Mouse (Mus musculus) spleen, adult 18-20 months (tissue): ENCODE results near the gene Ssrp1.

Experiments used
- DNase-seq, 2 experiments: peaks; one replicate each; pipeline ENCODE4 v3.0.0; 2022; ENCODE audit warnings: mixed read lengths in 2 of 2

Gene Ssrp1

GRCm38 (mm10) chr2:85038336-85038735, 1.3 kb downstream of the Ssrp1 start:
- no peak for DNase-seq

DNA sequence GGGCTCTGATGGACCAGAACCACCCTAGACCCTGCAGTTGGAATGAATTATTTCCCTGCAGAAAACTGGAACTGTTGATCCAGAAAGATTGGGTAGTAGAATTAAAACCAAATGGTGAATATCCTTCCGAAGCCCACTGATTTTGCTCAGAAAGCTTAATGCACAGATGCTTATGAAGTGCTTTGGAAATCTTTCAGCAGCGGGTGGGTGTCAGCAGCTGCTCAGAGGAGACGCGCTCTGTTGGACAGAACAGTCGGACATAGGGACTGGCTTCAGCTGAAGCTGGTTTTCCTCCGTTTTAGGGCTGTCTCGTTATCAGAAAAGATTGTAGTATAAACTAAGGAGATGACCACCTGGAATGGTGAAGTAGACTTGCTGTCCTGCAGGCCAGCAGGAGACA, 6.6 kb downstream of the Ssrp1 start:
- DNase-seq = no peak

DNA sequence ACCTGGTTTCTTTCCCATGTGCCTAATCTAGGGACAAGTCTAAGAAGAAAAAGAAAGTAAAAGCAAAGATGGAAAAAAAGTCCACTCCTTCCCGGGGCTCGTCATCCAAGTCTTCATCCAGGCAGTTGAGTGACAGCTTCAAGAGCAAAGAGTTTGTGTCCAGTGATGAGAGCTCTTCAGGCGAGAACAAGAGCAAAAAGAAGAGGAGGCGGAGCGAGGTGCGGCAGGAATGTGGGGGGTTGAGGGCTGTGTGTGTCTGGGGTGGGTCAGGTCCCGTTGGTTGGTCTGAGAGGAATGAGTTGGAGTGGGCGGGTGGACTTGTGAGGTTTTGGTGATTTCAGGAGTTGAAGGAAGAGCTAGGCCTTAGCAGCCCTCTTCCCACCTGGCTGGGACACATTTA, 9.2 kb downstream of the Ssrp1 start:
- no peak for DNase-seq

DNA sequence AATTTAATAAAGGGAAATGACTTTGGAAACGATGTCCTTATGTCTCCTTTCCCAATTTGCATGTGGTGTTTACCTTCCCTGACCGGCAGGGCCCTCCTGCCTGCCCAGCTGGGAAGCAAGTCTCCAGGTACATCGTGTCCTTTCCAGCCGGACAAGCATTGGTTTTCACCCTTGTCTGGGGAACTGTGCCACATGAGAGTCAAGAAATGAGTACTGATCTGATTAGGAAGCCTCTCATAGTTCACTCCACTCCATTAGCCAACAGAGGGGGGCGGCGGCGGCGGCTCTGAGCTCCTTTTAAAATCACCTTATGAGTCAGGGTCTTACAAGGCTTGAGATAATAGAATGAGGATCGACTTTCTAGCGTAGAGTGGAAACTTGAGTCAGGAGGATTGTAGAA, 10.0 kb downstream of the Ssrp1 start:
- no peak for DNase-seq

- peak; percentile 96 to 99 for DNase-seq
These were observed 10.6 kb downstream of the Ssrp1 start, which contains the start of gene Tnks1bp1 for GRCm38 (mm10) chr2:85047596-85048167. TSS of gene Tnks1bp1 (plus strand) at chr2:85048022.

GRCm38 (mm10) chr2:85048168-85048751, 11.2 kb downstream of the Ssrp1 start:
- peak; percentile 54 to 62 for DNase-seq

DNA sequence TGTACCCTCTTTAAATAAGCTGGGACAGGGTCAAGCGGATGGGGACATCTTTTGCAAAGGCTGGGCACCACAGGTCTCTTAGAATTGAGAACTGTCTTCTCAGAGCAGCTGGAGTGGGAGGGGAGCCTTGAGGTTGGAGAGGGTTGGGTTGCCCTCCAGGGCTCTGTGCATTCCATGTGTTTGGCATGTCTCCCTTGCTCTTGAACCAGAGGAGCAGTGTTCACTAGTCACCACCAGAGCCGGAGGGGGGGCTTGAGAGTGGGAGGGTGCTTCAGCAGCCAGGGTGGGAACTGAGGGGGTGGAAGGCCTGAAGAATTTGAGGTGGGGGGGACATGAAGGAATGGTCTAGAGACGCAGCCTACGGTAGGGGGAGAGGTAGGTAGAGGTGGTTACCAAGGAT, 12.2 kb downstream of the Ssrp1 start:
- no peak for DNase-seq

DNA sequence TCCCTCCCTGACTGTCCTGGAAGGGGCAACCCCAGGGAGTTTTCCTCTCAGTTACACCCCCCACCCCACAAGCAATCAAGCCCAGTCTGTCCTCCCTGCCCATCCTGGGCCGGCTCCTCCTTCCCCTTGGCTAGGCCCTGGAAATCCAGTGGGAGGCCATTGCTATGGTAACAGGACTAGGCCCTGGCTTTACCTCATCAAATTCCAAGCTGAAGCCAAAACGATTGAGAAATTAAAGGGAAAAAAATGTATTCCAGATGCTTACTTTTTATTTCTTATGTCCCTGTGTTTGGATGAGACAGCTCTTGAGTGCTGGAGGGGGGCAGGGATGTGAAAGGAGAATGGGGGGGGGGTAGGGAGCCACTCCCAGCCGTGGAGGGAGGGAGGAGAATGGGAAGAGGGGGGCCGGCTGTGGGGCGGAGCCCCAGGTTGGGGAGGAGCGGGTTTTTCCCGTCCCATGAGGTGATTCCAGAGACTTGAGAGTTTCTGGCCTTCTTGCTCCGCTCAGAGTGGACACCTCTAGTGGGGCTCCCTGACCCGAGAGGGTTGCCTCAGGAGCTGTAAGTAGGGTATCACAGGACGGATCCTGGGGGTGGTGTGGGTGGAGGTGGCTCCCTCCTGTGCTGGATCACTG, 13.1 kb downstream of the Ssrp1 start:
- no peak for DNase-seq

DNA sequence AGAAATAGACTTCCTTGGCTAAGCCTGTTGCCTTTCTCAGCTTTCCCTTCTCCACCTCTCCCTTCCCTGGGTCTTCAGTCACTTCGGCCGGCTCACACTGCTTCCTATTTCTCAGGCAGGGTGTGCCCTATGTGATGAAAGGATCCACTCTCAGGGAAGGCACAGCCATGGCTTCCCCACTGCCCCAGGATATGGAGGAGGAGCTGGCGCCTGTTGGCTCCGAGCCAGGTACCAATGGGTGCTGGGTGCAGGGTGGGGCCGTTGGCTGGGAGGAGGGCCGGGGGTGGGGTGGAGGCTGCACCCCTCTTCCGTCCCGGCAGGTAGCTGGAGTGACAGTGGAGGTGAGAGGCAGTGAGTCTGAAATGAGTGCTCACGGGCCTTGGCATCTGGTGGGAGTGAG, 13.7 kb downstream of the Ssrp1 start:
- DNase-seq = no peak

GRCm38 (mm10) chr2:85053192-85053816, 16.3 kb downstream of the Ssrp1 start:
- DNase-seq = no peak

GRCm38 (mm10) chr2:85056711-85057110, 19.7 kb downstream of the Ssrp1 start:
- no peak for DNase-seq

DNA sequence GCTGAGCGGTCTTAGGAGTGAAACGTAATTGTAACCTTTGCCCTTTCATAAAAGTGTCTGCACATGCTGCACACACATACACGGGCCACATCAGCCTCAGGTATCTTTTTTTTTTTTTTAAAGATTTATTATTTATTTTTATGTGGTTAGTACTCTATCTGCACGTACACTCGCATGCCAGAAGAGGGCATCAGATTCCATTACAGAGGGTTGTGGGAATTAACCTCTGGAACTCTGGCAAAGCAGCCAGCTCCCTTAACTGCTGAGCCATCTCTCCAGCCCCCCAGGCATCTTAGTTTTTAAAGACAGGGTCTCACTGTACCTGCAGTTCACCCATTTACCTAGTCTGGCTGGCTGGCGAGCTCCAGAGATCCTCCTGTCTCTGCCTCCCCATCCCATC, 22.6 kb downstream of the Ssrp1 start:
- no peak for DNase-seq

- DNase-seq = no peak
These were observed 23.6 kb downstream of the Ssrp1 start for GRCm38 (mm10) chr2:85060591-85061060.

GRCm38 (mm10) chr2:85061107-85061541, 24.1 kb downstream of the Ssrp1 start:
- DNase-seq = no peak

- no peak for DNase-seq
These were observed 28.3 kb downstream of the Ssrp1 start for GRCm38 (mm10) chr2:85065141-85065875.

- no peak for DNase-seq
These were observed 29.9 kb downstream of the Ssrp1 start for GRCm38 (mm10) chr2:85066937-85067336.

DNA sequence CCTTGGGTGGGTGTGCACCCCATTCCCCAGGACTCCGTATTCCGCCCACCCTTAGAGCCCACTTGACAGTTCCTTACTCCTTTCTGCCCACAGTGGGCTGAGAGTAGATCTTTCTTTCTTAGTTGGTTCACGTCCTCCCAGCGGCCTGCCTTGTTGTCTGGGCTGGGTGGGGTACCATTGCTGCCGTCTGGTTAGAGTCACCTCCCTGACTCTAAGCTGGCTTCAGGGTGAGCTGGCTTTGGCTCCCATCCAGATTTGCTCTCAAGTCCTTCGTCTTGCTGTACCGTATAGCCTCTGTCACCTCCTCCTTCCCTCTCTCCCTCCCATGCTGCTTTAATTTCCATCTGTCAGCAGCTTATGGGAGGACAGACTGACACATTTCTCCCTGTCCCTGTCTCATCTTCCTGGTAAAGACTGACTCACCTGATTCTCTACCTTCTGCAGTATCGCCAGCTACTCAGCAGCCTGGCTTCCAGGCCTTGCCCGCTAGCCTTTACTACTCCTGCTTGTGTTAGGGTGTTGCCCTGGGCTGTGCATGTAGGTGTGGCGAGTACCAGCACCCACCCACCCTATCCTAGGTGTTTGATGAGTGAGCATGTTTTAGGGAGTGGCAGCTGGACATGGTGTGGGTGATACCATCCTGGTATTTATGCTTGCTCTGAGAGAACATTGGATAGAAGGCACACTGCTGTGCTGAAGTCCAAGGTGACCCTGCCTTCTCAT, 31.0 kb downstream of the Ssrp1 start:
- no peak for DNase-seq

DNA sequence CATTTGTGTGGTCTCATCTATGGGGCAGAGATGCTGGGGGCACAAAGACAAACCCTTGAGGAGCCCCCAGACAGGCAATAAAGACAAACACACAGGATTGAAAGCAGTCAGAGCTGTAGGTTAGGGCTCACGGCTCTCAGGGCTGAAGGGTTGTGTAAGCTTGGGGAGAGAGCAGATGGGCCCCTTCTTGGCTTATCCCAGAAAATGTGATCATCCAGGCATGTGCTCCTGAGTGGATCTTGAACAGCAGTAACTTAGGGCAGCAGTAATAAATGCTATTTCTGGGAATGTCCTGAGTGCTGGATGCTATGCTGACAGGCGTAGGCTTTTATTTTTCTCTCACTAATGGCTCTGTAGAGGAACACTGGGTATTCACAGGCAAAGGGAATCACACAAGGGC, 31.6 kb downstream of the Ssrp1 start:
- DNase-seq = no peak

DNA sequence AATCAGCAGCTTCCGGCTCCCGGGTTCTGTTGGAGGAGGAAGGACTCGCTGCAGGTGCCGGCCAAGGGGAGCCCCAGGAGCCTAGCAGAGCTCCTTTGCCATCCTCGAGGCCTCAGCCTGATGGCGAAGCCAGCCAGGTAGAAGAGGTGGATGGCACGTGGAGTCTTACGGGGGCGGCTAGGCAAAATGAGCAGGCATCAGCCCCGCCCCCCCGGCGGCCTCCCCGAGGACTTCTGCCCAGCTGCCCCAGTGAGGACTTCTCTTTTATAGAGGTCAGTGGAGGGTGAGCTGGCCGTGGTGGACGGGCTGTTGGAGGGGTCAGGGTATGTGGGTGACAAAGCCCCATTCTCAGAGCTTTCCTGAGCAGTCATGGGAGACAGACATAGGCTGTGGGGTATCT, 33.1 kb downstream of the Ssrp1 start:
- no peak for DNase-seq

DNA sequence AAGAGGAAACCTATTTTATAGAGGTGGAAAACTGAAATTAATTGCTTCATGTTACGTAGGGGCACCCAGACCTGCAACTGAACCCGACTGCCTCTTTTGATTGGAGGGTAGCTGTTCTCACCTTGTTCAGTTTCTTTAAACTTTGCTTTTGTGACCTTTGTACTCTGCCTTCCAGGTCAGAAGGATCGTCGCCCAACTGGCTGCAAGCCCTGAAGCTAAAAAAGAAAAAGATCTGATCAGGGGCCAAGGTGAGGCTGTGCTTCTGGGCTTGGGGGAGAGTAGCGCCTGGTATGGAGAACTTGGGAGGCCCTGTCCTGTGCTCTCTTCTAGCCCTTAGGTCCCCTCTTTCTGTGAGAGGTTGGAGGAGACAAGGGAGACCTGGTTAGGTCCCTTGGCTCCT, 34.9 kb downstream of the Ssrp1 start:
- no peak for DNase-seq

DNA sequence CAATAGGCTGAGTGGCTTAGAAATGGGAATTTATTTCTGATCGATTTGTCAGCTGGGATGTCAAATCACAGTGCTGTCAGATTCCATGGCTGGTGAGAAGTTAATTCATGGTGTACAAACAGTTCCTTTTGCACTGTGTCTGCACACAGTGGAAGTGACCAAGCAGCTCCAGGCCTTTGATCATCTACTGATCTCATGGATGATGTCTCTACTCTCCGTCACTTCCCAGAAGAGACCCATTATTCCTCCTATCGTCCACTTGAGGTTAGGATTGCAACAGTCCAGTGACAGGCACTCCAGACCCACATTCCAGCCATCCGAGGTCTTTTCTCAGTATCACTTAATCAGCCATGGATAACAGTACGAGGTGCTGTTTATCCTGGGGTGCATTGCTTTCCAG, 36.7 kb downstream of the Ssrp1 start:
- DNase-seq = no peak
